Mouse (Mus musculus): ENCODE results near the gene Ccng2.

- TF ChIP-seq CTCF (IDR thresholded peaks at IDR 0.05; ENCODE audit: low read depth) (no peak), EP300 (IDR thresholded peaks at IDR 0.05; ENCODE audit: low read depth) (no peak)
Observed at GRCm38 (mm10) chr5:93221661-93222060, 45.4 kb upstream of the Ccng2 start.

Data from heart, postnatal 0 days (tissue).